Mouse (Mus musculus): ENCODE data around the gene Acadl. TPM values are rescaled to one million over a fixed set of nuclear protein-coding genes. Genes with fewer than 3 reads are reported as not detected.

The Acadl gene
- polyA plus RNA-seq, 1 experiment from 2014 or later: 217 TPM

DNA sequence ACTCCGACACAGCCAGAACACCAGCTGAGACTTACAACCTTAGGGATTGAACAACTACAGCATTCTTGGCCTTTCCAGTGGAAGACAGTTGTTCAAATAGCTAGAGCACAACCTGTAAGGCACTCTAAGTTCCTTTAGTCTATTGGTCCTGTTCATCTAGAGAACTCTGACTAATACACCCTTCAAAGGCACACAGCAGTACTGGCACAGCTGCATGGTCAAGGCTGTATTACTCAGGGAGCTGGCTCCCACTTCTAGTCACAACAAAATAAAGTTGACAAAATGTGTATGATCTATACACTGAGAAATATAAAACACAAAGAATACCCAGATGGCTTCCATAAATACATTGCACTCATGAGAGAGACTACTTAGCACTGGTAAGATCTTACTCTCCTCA is 56.3 kb downstream of the Acadl start:
- TF ChIP-seq EP300 (IDR thresholded peaks at IDR 0.05) (no peak), CTCF (IDR thresholded peaks at IDR 0.05) (no peak)
- peak; percentile 20 for DNase-seq (ENCODE audit: low spot score)
- peak; percentile 47; the same call in 1 of the 2 replicates for ATAC-seq
- Histone ChIP-seq H3K9ac (replicated peaks; ENCODE audit: low read depth) (no peak overlapping the region), H3K4me2 (replicated peaks; ENCODE audit: low read depth, low read length) (no peak overlapping the region), H3K27ac (ENCODE audit: low read length) (no peak overlapping the region), H3K4me3 (ENCODE audit: low read depth, low read length) (no peak overlapping the region), H3K9me3 (ENCODE audit: low read length) (no peaks in the 10 kb centered on the region), H3K4me1 (ENCODE audit: insufficient read depth, low read depth, low read length) (no peaks in the 10 kb centered on the region; the same call in 1 of the 2 replicates), H3K27me3 (replicated peaks; ENCODE audit: insufficient read depth, low read length) (no peaks in the 10 kb centered on the region), H3K36me3 (ENCODE audit: insufficient read depth, low read length) (no peaks in the 10 kb centered on the region)
- 77% methylated on average over 1 of the region's 1 CpGs for WGBS

DNA sequence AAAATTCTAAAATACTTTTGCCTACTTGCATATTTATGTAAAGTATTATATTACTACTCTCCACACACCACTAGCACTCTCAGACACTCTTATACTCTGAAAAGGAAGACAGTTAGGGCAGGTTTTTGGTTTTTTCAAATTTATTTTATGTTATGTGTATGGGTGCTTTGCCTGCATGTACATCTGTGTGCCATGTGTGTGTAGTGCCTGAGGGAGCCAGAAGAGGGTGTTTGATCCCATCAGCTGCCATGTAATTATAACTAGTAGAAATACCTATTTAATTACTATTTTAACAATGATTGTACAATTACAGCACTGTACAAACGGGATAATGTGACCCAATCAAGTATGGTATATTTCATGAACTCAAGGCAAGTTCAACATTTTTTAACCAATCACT is 57.7 kb downstream of the Acadl start:
- Histone ChIP-seq H3K9me3 (ENCODE audit: low read length) (no peaks in the 10 kb centered on the region), H3K9ac (replicated peaks; ENCODE audit: low read depth) (no peak overlapping the region), H3K36me3 (ENCODE audit: insufficient read depth, low read length) (no peaks in the 10 kb centered on the region), H3K4me3 (ENCODE audit: low read depth, low read length) (no peak overlapping the region), H3K27me3 (replicated peaks; ENCODE audit: insufficient read depth, low read length) (no peaks in the 10 kb centered on the region), H3K4me1 (ENCODE audit: insufficient read depth, low read depth, low read length) (no peaks in the 10 kb centered on the region; the same call in 1 of the 2 replicates), H3K27ac (ENCODE audit: low read length) (no peak overlapping the region), H3K4me2 (replicated peaks; ENCODE audit: low read depth, low read length) (no peak overlapping the region)
- 92% methylated on average over 1 of the region's 1 CpGs for WGBS
- DNase-seq (ENCODE audit: low spot score) (no peak), ATAC-seq (no peak)
- TF ChIP-seq CTCF (IDR thresholded peaks at IDR 0.05) (0 out of 2 replicates have a peak, but pooled peaks have one; percentile 10), EP300 (IDR thresholded peaks at IDR 0.05) (no peak)

DNA sequence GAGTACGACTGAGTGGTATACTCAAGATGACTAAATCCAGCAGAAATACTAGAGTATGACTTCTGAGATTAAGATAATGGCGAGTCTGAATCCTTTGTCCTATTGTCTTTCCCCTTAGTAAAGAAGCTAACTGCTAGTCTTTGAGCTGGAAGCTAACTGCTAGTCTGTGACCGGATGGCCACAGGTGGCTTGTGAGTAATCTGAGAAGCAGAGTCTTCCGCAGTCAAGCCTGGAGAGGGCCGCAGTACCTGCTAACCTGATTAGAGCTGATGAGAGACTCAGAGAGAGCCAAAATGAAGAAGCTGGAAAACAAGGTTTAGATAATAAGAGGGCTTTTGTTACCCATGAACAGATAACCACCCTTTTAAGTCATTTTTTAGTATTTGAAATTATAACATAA is 58.4 kb downstream of the Acadl start:
- no peak for ATAC-seq
- no peak overlapping the region for H3K4me3 ChIP-seq (ENCODE audit: low read depth, low read length)
- DNase-seq (ENCODE audit: low spot score): no peak
- H3K9ac ChIP-seq (replicated peaks; ENCODE audit: low read depth): no peak overlapping the region
- no peaks in the 10 kb centered on the region for H3K27me3 ChIP-seq (replicated peaks; ENCODE audit: insufficient read depth, low read length)
- H3K27ac ChIP-seq (ENCODE audit: low read length): no peak overlapping the region
- H3K4me1 ChIP-seq (ENCODE audit: insufficient read depth, low read depth, low read length): no peaks in the 10 kb centered on the region; the same call in 1 of the 2 replicates
- TF ChIP-seq EP300 (IDR thresholded peaks at IDR 0.05) (no peak), CTCF (IDR thresholded peaks at IDR 0.05) (no peak)
- H3K4me2 ChIP-seq (replicated peaks; ENCODE audit: low read depth, low read length): no peak overlapping the region
- H3K36me3 ChIP-seq (ENCODE audit: insufficient read depth, low read length): no peaks in the 10 kb centered on the region
- H3K9me3 ChIP-seq (ENCODE audit: low read length): no peaks in the 10 kb centered on the region
- WGBS: 62% methylated on average over 5 of the region's 5 CpGs

DNA sequence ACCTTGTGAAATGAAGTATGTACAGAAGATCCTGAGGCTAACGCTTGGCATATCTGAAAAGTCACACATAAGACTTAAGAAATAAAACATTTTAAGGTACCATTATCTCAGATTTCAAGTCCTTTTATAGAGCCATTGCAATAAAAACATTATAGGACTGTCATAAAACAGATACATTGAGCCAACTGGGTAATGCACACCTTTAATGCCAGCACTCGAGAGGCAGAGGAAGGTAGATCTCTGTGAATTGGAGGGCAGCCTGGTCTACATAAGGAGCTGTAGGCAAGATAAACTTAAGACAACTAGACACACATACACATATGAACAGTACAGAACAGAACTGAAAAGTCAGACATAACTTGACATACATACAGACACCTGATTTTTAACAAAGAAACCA is 65.1 kb downstream of the Acadl start:
- no peak for DNase-seq (ENCODE audit: low spot score)
- no peak overlapping the region for H3K4me2 ChIP-seq (replicated peaks; ENCODE audit: low read depth, low read length)
- H3K9me3 ChIP-seq (ENCODE audit: low read length): no peaks in the 10 kb centered on the region
- no peaks in the 10 kb centered on the region for H3K36me3 ChIP-seq (ENCODE audit: insufficient read depth, low read length)
- no peaks in the 10 kb centered on the region for H3K4me1 ChIP-seq (ENCODE audit: insufficient read depth, low read depth, low read length)
- ATAC-seq: no peak
- WGBS: 75% methylated on average over 2 of the region's 2 CpGs
- H3K27me3 ChIP-seq (replicated peaks; ENCODE audit: insufficient read depth, low read length): no peaks in the 10 kb centered on the region
- no peak overlapping the region for H3K4me3 ChIP-seq (ENCODE audit: low read depth, low read length)
- no peak for TF ChIP-seq EP300 (IDR thresholded peaks at IDR 0.05)
- TF ChIP-seq CTCF (IDR thresholded peaks at IDR 0.05): no peak
- H3K9ac ChIP-seq (replicated peaks; ENCODE audit: low read depth): no peak overlapping the region
- no peak overlapping the region for H3K27ac ChIP-seq (ENCODE audit: low read length)

DNA sequence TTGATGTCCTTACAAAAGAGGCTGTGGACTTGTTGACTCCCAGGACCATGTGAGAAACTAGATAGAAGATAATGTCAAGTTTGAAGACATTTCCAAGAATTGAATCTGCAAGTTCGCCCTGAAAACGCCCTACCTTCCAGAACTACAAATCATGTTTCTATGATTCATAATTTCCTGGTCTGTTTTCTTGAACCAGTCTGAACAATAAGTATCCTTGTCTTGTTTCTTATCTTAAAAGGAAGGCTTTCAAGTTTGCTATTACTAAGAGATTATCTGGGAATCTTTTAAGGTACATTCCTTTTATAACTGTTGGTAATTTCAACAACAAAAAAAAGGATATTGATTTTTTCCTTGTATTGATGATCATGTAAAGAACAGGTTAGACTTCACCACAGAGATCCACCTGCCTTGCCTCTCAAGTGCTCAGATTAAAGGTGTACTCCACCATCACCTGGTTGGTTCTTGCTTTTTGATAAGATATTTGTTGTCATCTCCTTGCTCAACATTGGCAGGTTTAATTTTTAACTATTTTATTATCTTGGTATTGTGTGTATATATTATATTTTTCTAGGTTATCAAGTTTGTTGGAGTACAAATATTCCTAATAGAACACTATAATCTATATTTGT is 70.1 kb downstream of the Acadl start:
- DNase-seq (ENCODE audit: low spot score): no peak
- H3K27me3 ChIP-seq (replicated peaks; ENCODE audit: insufficient read depth, low read length): no peaks in the 10 kb centered on the region
- ATAC-seq: no peak
- TF ChIP-seq EP300 (IDR thresholded peaks at IDR 0.05) (no peak), CTCF (IDR thresholded peaks at IDR 0.05) (no peak)
- H3K9me3 ChIP-seq (ENCODE audit: low read length): no peaks in the 10 kb centered on the region
- H3K27ac ChIP-seq (ENCODE audit: low read length): no peak overlapping the region
- H3K36me3 ChIP-seq (ENCODE audit: insufficient read depth, low read length): no peaks in the 10 kb centered on the region
- H3K4me3 ChIP-seq (ENCODE audit: low read depth, low read length): no peak overlapping the region
- H3K4me1 ChIP-seq (ENCODE audit: insufficient read depth, low read depth, low read length): no peaks in the 10 kb centered on the region
- H3K9ac ChIP-seq (replicated peaks; ENCODE audit: low read depth): no peak overlapping the region
- 87% methylated on average over 2 of the region's 2 CpGs for WGBS
- no peak overlapping the region for H3K4me2 ChIP-seq (replicated peaks; ENCODE audit: low read depth, low read length)

DNA sequence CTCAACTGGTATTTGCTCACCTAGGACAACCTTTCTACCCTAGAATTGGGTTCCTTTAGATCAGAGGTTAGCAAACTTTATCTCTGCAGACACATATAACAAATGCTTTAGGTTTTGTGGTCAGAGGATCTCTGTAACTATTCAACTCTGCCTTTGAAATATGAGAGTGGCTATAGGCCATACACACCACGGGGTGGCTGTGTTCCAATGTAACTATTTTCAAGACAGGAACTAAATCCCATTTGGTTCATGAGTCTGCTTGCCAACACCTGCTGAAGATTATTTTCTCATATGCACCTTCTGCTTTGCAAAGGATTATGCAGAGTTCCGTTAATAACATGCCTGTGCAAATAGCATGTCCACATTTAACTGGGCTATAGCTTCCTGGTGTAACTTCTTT is 80.8 kb downstream of the Acadl start:
- Histone ChIP-seq H3K9ac (replicated peaks; ENCODE audit: low read depth) (no peak overlapping the region), H3K4me2 (replicated peaks; ENCODE audit: low read depth, low read length) (no peak overlapping the region), H3K27me3 (replicated peaks; ENCODE audit: insufficient read depth, low read length) (no peaks in the 10 kb centered on the region), H3K4me3 (ENCODE audit: low read depth, low read length) (no peak overlapping the region), H3K9me3 (ENCODE audit: low read length) (no peaks in the 10 kb centered on the region), H3K36me3 (ENCODE audit: insufficient read depth, low read length) (no peaks in the 10 kb centered on the region), H3K27ac (ENCODE audit: low read length) (no peak overlapping the region), H3K4me1 (ENCODE audit: insufficient read depth, low read depth, low read length) (no peaks in the 10 kb centered on the region)
- WGBS: 48% methylated on average over 2 of the region's 2 CpGs
- ATAC-seq (no peak), DNase-seq (ENCODE audit: low spot score) (no peak)
- TF ChIP-seq EP300 (IDR thresholded peaks at IDR 0.05) (no peak), CTCF (IDR thresholded peaks at IDR 0.05) (no peak)

Data from lung, postnatal 0 days (tissue).